In the genomic region with DNA sequence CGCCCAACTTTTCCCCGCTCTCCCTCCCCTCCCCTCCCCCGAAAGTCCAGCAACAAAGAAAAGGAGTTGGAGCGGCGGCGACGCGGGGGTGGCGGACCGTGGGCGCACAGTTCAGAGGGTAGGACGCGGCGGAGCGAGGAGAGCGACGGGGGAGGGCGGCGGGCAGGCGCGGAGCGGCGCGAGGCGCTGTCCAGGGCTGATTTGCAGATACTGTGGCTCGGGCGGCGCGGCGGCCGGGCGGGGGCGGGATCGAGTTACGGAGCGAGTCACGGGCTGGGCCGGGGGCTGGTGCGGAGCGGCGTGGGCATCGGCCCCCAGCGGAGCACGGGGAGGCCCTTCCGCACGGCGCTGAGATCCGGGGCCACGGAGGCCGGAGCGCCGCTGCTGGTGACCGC, we compare ENCODE assay signal across 8 mouse cellular contexts. TPM values are rescaled to one million over a fixed set of nuclear protein-coding genes. Genes with fewer than 3 reads are reported as not detected.
DNase-seq lines count a peak whose midpoint lies in the region; ATAC-seq and TF ChIP-seq lines count a peak whose summit lies in the region.

No protein-coding gene starts in this region.

- H3K27ac ChIP-seq in forebrain, embryonic 15.5 days (replicated peaks) = peak overlapping the region; percentile 84
- H3K27ac ChIP-seq in layer of hippocampus, adult 2 months = peak overlapping the region; percentile 72
- H3K27ac ChIP-seq in lung, postnatal 0 days (ENCODE audit: low read length) = peak overlapping the region; percentile 98

- 1% methylated on average over 28 of the region's 53 CpGs for WGBS in forebrain, embryonic 15.5 days
- under 1% methylated on average over 27 of the region's 53 CpGs for WGBS in lung, postnatal 0 days

- TF ChIP-seq EP300 in lung, postnatal 0 days (IDR thresholded peaks at IDR 0.05) = no peak

- H3K9ac ChIP-seq in forebrain, embryonic 15.5 days (replicated peaks) = peak overlapping the region; percentile 68
- peak overlapping the region; percentile 82 for H3K9ac ChIP-seq in lung, postnatal 0 days (replicated peaks; ENCODE audit: low read depth)

- H3K36me3 ChIP-seq in G1E (replicated peaks) = peaks cover 29% of the 10 kb centered on the region
- peaks cover 6% of the 10 kb centered on the region; the same call in 1 of the 2 replicates for H3K36me3 ChIP-seq in forebrain, embryonic 15.5 days
- no peaks in the 10 kb centered on the region for H3K36me3 ChIP-seq in lung, postnatal 0 days (ENCODE audit: insufficient read depth, low read length)

- peak overlapping the region; percentile 88 for H3K4me3 ChIP-seq in G1E (ENCODE audit: low read depth, low read length)
- peak overlapping the region; percentile 96 for H3K4me3 ChIP-seq in forebrain, embryonic 15.5 days
- peak overlapping the region; percentile 72 for H3K4me3 ChIP-seq in layer of hippocampus, adult 2 months
- H3K4me3 ChIP-seq in lung, postnatal 0 days (ENCODE audit: low read depth, low read length) = peak overlapping the region; percentile 94

- H3K4me1 ChIP-seq in G1E (ENCODE audit: insufficient read depth, low read depth, low read length) = peaks cover 27% of the 10 kb centered on the region
- peaks cover 16% of the 10 kb centered on the region for H3K4me1 ChIP-seq in forebrain, embryonic 15.5 days
- H3K4me1 ChIP-seq in lung, postnatal 0 days (ENCODE audit: insufficient read depth, low read depth, low read length) = peaks cover 5% of the 10 kb centered on the region; the same call in 1 of the 2 replicates

- intact Hi-C loops in heart, postnatal 36 days (cut with DNase I) = loop anchor here (2.0 kb wide), 1 partner anchor 43 kb away; no protein-coding TSS in a partner anchor

- TF ChIP-seq CTCF in G1E (IDR thresholded peaks at IDR 0.05; ENCODE audit: low read depth, low read length) = no peak
- no peak for TF ChIP-seq CTCF in layer of hippocampus, adult 2 months (conservative IDR thresholded peaks at IDR 0.05)
- peak; percentile 25; the same call in 1 of the 2 replicates for TF ChIP-seq CTCF in lung, postnatal 0 days (IDR thresholded peaks at IDR 0.05)

- ATAC-seq in G1E (ENCODE audit: extremely low read depth, insufficient number of reproducible peaks, low FRiP score, poor library complexity, severe bottlenecking) = 0 out of 2 replicates have a peak, but pooled peaks have one; percentile 18
- ATAC-seq in forebrain, embryonic 15.5 days (replicated peaks) = peak; percentile 78
- peak; percentile 88 for ATAC-seq in lung, postnatal 0 days

- H3K9me3 ChIP-seq in G1E (replicated peaks) = peaks cover 4% of the 10 kb centered on the region
- no peaks in the 10 kb centered on the region for H3K9me3 ChIP-seq in forebrain, embryonic 15.5 days
- H3K9me3 ChIP-seq in lung, postnatal 0 days (ENCODE audit: low read length) = no peaks in the 10 kb centered on the region

- peak overlapping the region; percentile 75 for H3K4me2 ChIP-seq in forebrain, embryonic 15.5 days (replicated peaks)
- H3K4me2 ChIP-seq in lung, postnatal 0 days (replicated peaks; ENCODE audit: low read depth, low read length) = peak overlapping the region; percentile 71

- 0 out of 2 replicates have a peak, but pooled peaks cover 3% of the 10 kb centered on the region for H3K27me3 ChIP-seq in G1E (ENCODE audit: insufficient read depth, low read length)
- H3K27me3 ChIP-seq in forebrain, embryonic 15.5 days = peaks cover 2% of the 10 kb centered on the region; the same call in 1 of the 2 replicates
- H3K27me3 ChIP-seq in lung, postnatal 0 days (replicated peaks; ENCODE audit: insufficient read depth, low read length) = no peaks in the 10 kb centered on the region

- DNase-seq in G1E (ENCODE audit: low spot score) = peak; percentile 68
- DNase-seq in cerebellum, adult 11-12 months = peak; percentile 17
- peak; percentile 68 to 77 for DNase-seq in heart, postnatal 36 days
- DNase-seq in layer of hippocampus, adult 2 months (ENCODE audit: low spot score in 2 of 2) = peak in 1 of 2 experiments; percentile 19
- peak; percentile 82 for DNase-seq in lung, postnatal 0 days (ENCODE audit: low spot score)
- DNase-seq in ovary, postnatal 14 days (ENCODE audit: low spot score) = peak; percentile 64
- peak; percentile 83 for DNase-seq in thymus, postnatal 14 days

RNA-seq across cellular contexts. Expression of a gene that starts 0.4 kb away (rescaled TPM):
- total RNA-seq in G1E (2014; fragmentation: Nextera tagmentation) = 46.7 and 48.9 TPM in 2 replicates
- total RNA-seq in G1E (2017) = 43.4 and 52.1 TPM in 2 replicates
- polyA plus RNA-seq in G1E (2012) = 7.1 and 8.3 TPM in 2 replicates
- 8.4 and 8.5 TPM in 2 replicates for polyA plus RNA-seq in forebrain, embryonic 15.5 days (2015; fragmentation: Nextera tagmentation; extraction: Ambion mirVana)
- total RNA-seq in heart, postnatal 36 days (2021) = 10 to 100 TPM; 14.8 to 16.5 TPM
- total RNA-seq in layer of hippocampus, adult 2 months (2021) = 1 to 10 TPM; 3.4 to 4.4 TPM
- 20.4 and 23.5 TPM in 2 replicates for polyA plus RNA-seq in lung, postnatal 0 days (2015; fragmentation: Nextera tagmentation; extraction: Ambion mirVana)

RNA-seq across cellular contexts. Expression of a gene that starts 44.2 kb away (rescaled TPM):
- total RNA-seq in G1E (2014; fragmentation: Nextera tagmentation) (51.1 and 53.2 TPM in 2 replicates), G1E (2017) (6.3 and 12.0 TPM in 2 replicates)
- 35.1 and 35.2 TPM in 2 replicates for polyA plus RNA-seq in G1E (2012)
- polyA plus RNA-seq in forebrain, embryonic 15.5 days (2015; fragmentation: Nextera tagmentation; extraction: Ambion mirVana) = 42.6 and 42.7 TPM in 2 replicates
- 10 to 100 TPM; 20.4 to 23.1 TPM for total RNA-seq in heart, postnatal 36 days (2021)
- 10 to 100 TPM; 25.7 to 25.9 TPM for total RNA-seq in layer of hippocampus, adult 2 months (2021)
- polyA plus RNA-seq in lung, postnatal 0 days (2015; fragmentation: Nextera tagmentation; extraction: Ambion mirVana) = 11.6 and 13.6 TPM in 2 replicates

RNA-seq across cellular contexts. Expression of a gene that starts 44.3 kb away (rescaled TPM):
- total RNA-seq in G1E (2014; fragmentation: Nextera tagmentation) (148 and 198 TPM in 2 replicates), G1E (2017) (163 and 179 TPM in 2 replicates)
- polyA plus RNA-seq in G1E (2012) = 2.4 and 3.7 TPM in 2 replicates
- polyA plus RNA-seq in forebrain, embryonic 15.5 days (2015; fragmentation: Nextera tagmentation; extraction: Ambion mirVana) = 74.3 and 78.5 TPM in 2 replicates
- total RNA-seq in heart, postnatal 36 days (2021) = 10 to 100 TPM; 34.8 to 38.3 TPM
- total RNA-seq in layer of hippocampus, adult 2 months (2021) = 10 to 100 TPM; 48.3 to 51.5 TPM
- 23.6 and 26.2 TPM in 2 replicates for polyA plus RNA-seq in lung, postnatal 0 days (2015; fragmentation: Nextera tagmentation; extraction: Ambion mirVana)

RNA-seq across cellular contexts. Expression of a gene that starts 54.4 kb away (rescaled TPM):
- total RNA-seq in G1E (2014; fragmentation: Nextera tagmentation) (not detected in 2 replicates), G1E (2017) (not detected in 2 replicates)
- polyA plus RNA-seq in G1E (2012) = not detected in 2 replicates
- 0.48 and 0.64 TPM in 2 replicates for polyA plus RNA-seq in forebrain, embryonic 15.5 days (2015; fragmentation: Nextera tagmentation; extraction: Ambion mirVana)
- under 1 TPM in 1 of 2 experiments, not detected in 1; 0.53 TPM for total RNA-seq in heart, postnatal 36 days (2021)
- total RNA-seq in layer of hippocampus, adult 2 months (2021) = not detected
- polyA plus RNA-seq in lung, postnatal 0 days (2015; fragmentation: Nextera tagmentation; extraction: Ambion mirVana) = 5.2 and 8.5 TPM in 2 replicates

Comparison
In these comparisons a context has a peak if more than half of its experiments do, and no peak if none do; other contexts are left out.
1. ATAC-seq: peak in every context shown above with its lines; median percentile 88 in lung, postnatal 0 days; 78 in forebrain, embryonic 15.5 days; 18 in G1E.